ENCODE assay signal across 9 mouse cellular contexts in the genomic region with DNA sequence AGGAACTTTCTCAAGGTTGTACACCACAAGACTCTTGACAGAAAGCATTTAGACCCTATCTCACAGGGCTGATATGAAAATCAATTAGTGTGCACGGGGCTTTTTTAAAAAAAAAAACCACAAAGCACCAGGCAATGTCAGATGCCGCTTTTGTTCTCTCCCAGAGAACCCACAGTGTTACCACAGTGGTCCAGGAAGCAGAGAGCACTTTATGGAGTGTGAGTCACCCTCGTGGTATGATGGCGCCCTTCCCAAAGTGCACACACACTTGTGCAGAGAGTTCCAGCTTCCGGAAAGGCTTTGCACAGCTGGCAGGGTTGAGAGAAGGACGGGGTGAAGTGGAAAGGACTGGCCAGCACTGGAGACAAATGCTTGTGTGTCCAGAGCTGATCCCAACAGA. TPM values are rescaled to one million over a fixed set of nuclear protein-coding genes. Genes with fewer than 3 reads are reported as not detected.
DNase-seq lines count a peak whose midpoint lies in the region; ATAC-seq and TF ChIP-seq lines count a peak whose summit lies in the region.
"Had no signal": no experiment of that assay in that cellular context is flagged by ENCODE, and none has a peak within 500 bp of the region (broad histone marks: within the 10 kb centered on the region; RNA-seq: fewer than 3 reads in every experiment).

No protein-coding gene starts in this region.

- H3K4me1 ChIP-seq in embryonic fibroblast, embryonic 13.5 days (ENCODE audit: control insufficient read depth, insufficient read depth, low read length) = no peaks in the 10 kb centered on the region
- H3K4me1 ChIP-seq in lung, embryonic 15.5 days = 0 out of 2 replicates have a peak, but pooled peaks cover 8% of the 10 kb centered on the region

- peak; percentile 23 to 34 for DNase-seq in adrenal gland, adult (ENCODE audit: inconsistent age in 2 of 2, low spot score in 1 of 2)
- no peak for DNase-seq in adrenal gland, postnatal 4 days (ENCODE audit: low spot score in 2 of 2)
- DNase-seq in heart, postnatal 25 days (ENCODE audit: low spot score) = peak; percentile 34
- DNase-seq in ovary, postnatal 10 days (ENCODE audit: low spot score) = no peak
- DNase-seq in cerebellum, adult 9-10 months = no peak

- H3K4me2 ChIP-seq in lung, embryonic 15.5 days = 0 out of 2 replicates have a peak overlapping the region, but pooled peaks have one; percentile 3
- H3K4me2 ChIP-seq: neural tube, embryonic 12.5 days had no signal

- peak overlapping the region; percentile 62 for H3K27ac ChIP-seq in embryonic fibroblast, embryonic 13.5 days (ENCODE audit: insufficient read depth, low read length)
- peak overlapping the region; percentile 82 for H3K27ac ChIP-seq in lung, embryonic 15.5 days
- H3K27ac ChIP-seq: neural tube, embryonic 12.5 days had no signal

- no peak overlapping the region for H3K4me3 ChIP-seq in embryonic fibroblast, embryonic 13.5 days (ENCODE audit: insufficient read depth, low read length)
- H3K4me3 ChIP-seq in lung, embryonic 15.5 days = no peak overlapping the region
- H3K4me3 ChIP-seq: neural tube, embryonic 12.5 days had no signal

- H3K9ac ChIP-seq in lung, embryonic 15.5 days = no peak overlapping the region
- H3K9ac ChIP-seq: neural tube, embryonic 12.5 days had no signal

- no peak for TF ChIP-seq CTCF in embryonic fibroblast, embryonic 13.5 days (IDR thresholded peaks at IDR 0.05; ENCODE audit: borderline replicate concordance, insufficient read depth, low read length)

- intact Hi-C loops in heart, postnatal 25 days (cut with DNase I) = no loop called here

- TF ChIP-seq POLR2A in embryonic fibroblast, embryonic 13.5 days (IDR thresholded peaks at IDR 0.05; ENCODE audit: low read depth, low read length) = no peak

- H3K27me3 ChIP-seq in lung, embryonic 15.5 days = no peaks in the 10 kb centered on the region
- H3K27me3 ChIP-seq: neural tube, embryonic 12.5 days had no signal

- no peaks in the 10 kb centered on the region for H3K9me3 ChIP-seq in lung, embryonic 15.5 days
- H3K9me3 ChIP-seq: neural tube, embryonic 12.5 days had no signal

- H3K36me3 ChIP-seq in lung, embryonic 15.5 days = no peaks in the 10 kb centered on the region

- 33% methylated on average over 6 of the region's 6 CpGs for WGBS in lung, embryonic 15.5 days

- ATAC-seq in lung, embryonic 15.5 days (ENCODE audit: borderline replicate concordance, extremely low read depth, low FRiP score, low TSS enrichment) = peak; percentile 68
- no peak for ATAC-seq in inflammation-experienced regulatory T-cells, adult 6 months

RNA-seq across cellular contexts. Expression of a gene that starts 8.1 kb away (rescaled TPM):
- 1 to 10 TPM; 1.7 to 1.9 TPM for total RNA-seq in adrenal gland, postnatal 4 days (2021)
- 0.47 and 3.3 TPM in 2 replicates for polyA plus RNA-seq in embryonic fibroblast, embryonic 13.5 days (2011; ENCODE audit: insufficient read length, low read depth, missing spikeins)
- total RNA-seq in heart, postnatal 25 days (2021) = under 1 TPM; 0.73 to 0.84 TPM
- 2.5 and 2.6 TPM in 2 replicates for polyA plus RNA-seq in lung, embryonic 15.5 days (2015; fragmentation: Nextera tagmentation; extraction: Ambion mirVana)
- not detected for polyA plus RNA-seq in inflammation-experienced regulatory T-cells, adult 6 months (2017; shearing (Covaris generic))

RNA-seq across cellular contexts. Expression of a gene that starts 49.4 kb away (rescaled TPM):
- total RNA-seq in adrenal gland, postnatal 4 days (2021) = 1 to 10 TPM; 5.8 to 6.1 TPM
- polyA plus RNA-seq in embryonic fibroblast, embryonic 13.5 days (2011; ENCODE audit: insufficient read length, low read depth, missing spikeins) = 0.42 TPM in 1 of 2 replicates, not detected in the other
- total RNA-seq in heart, postnatal 25 days (2021) = 1 to 10 TPM; 3.1 to 3.8 TPM
- polyA plus RNA-seq in lung, embryonic 15.5 days (2015; fragmentation: Nextera tagmentation; extraction: Ambion mirVana) = 8.3 and 8.7 TPM in 2 replicates
- polyA plus RNA-seq in inflammation-experienced regulatory T-cells, adult 6 months (2017; shearing (Covaris generic)) = 100 to 1,000 TPM in 2 of 3 experiments, 10 to 100 TPM in 1; 77.8 to 111 (median 105) TPM

Comparison
In these comparisons a context has a peak if more than half of its experiments do, and no peak if none do; other contexts are left out.
1. DNase-seq: peak in adrenal gland, adult (2 of 2) and heart, postnatal 25 days (single experiment); none in adrenal gland, postnatal 4 days (0 of 2), ovary, postnatal 10 days (single experiment) and cerebellum, adult 9-10 months (single experiment).